Mouse (Mus musculus): ENCODE measurements around the gene BC005624. TPM values are rescaled to one million over a fixed set of nuclear protein-coding genes. Genes with fewer than 3 reads are reported as not detected.
A peak's percentile ranks its signal among the peaks of the same experiment; 100 is the strongest.
"Not testable (repeated sequence)": the region's sequence is repeated elsewhere in the genome, so short reads cannot be mapped to it uniquely, and the experiment has no call there.

BC005624 gene
- polyA plus RNA-seq, 1 experiment from 2014 or later: 57.4 TPM

- no peaks in the 10 kb centered on the region for H3K27me3 ChIP-seq (replicated peaks; ENCODE audit: low read depth, poor library complexity, severe bottlenecking)
- no peak overlapping the region for H3K4me3 ChIP-seq
- WGBS: 88% methylated on average over 11 of the region's 11 CpGs
These were observed 19.3 kb downstream of the BC005624 start for GRCm38 (mm10) chr2:30962570-30963254.

GRCm38 (mm10) chr2:30959856-30960255 is 22.1 kb downstream of the BC005624 start:
- Histone ChIP-seq H3K4me3 (no peak overlapping the region), H3K4me1 (peaks cover 9% of the 10 kb centered on the region), H3K36me3 (replicated peaks) (peaks cover 100% of the 10 kb centered on the region), H3K27me3 (replicated peaks; ENCODE audit: low read depth, poor library complexity, severe bottlenecking) (no peaks in the 10 kb centered on the region), H3K27ac (replicated peaks) (no peak overlapping the region), H3K9me3 (no peaks in the 10 kb centered on the region)
- DNase-seq (ENCODE audit: low spot score): no peak
- WGBS: 56% methylated on average over 5 of the region's 5 CpGs

More at GRCm38 (mm10) chr2:30962570-30963254, 19.3 kb downstream of the BC005624 start:
- DNase-seq (ENCODE audit: low spot score): no peak
- no peaks in the 10 kb centered on the region for H3K9me3 ChIP-seq
- H3K4me1 ChIP-seq: peaks cover 19% of the 10 kb centered on the region
- H3K27ac ChIP-seq (replicated peaks): no peak overlapping the region
- H3K36me3 ChIP-seq (replicated peaks): peaks cover 88% of the 10 kb centered on the region

- Histone ChIP-seq H3K27me3 (replicated peaks; ENCODE audit: low read depth, poor library complexity, severe bottlenecking) (no peaks in the 10 kb centered on the region), H3K27ac (replicated peaks) (no peak overlapping the region), H3K36me3 (replicated peaks) (peaks cover 98% of the 10 kb centered on the region), H3K4me3 (no peak overlapping the region), H3K9me3 (no peaks in the 10 kb centered on the region), H3K4me1 (peaks cover 17% of the 10 kb centered on the region)
- 93% methylated on average over 14 of the region's 14 CpGs for WGBS
- no peak for DNase-seq (ENCODE audit: low spot score)
These were observed 23.3 kb downstream of the BC005624 start for GRCm38 (mm10) chr2:30958726-30959125.

GRCm38 (mm10) chr2:30957511-30957910 is 24.5 kb downstream of the BC005624 start:
- peaks cover 86% of the 10 kb centered on the region for H3K36me3 ChIP-seq (replicated peaks)

GRCm38 (mm10) chr2:30954797-30955196 is 27.2 kb downstream of the BC005624 start:
- peak overlapping the region; percentile 90; the same call in 1 of the 2 replicates for H3K4me3 ChIP-seq
- H3K9me3 ChIP-seq: no peaks in the 10 kb centered on the region
- H3K4me1 ChIP-seq: peaks cover 26% of the 10 kb centered on the region
- 80% methylated on average over 6 of the region's 6 CpGs for WGBS
- peaks cover 59% of the 10 kb centered on the region for H3K36me3 ChIP-seq (replicated peaks)
- H3K27me3 ChIP-seq (replicated peaks; ENCODE audit: low read depth, poor library complexity, severe bottlenecking): no peaks in the 10 kb centered on the region
- no peak for DNase-seq (ENCODE audit: low spot score)
- no peak overlapping the region for H3K27ac ChIP-seq (replicated peaks)

More at GRCm38 (mm10) chr2:30957511-30957910, 24.5 kb downstream of the BC005624 start:
- 86% methylated on average over 4 of the region's 4 CpGs for WGBS
- H3K27me3 ChIP-seq (replicated peaks; ENCODE audit: low read depth, poor library complexity, severe bottlenecking): no peaks in the 10 kb centered on the region
- peaks cover 24% of the 10 kb centered on the region for H3K4me1 ChIP-seq
- no peak overlapping the region for H3K27ac ChIP-seq (replicated peaks)
- H3K9me3 ChIP-seq: no peaks in the 10 kb centered on the region
- H3K4me3 ChIP-seq: no peak overlapping the region
- DNase-seq (ENCODE audit: low spot score): no peak

GRCm38 (mm10) chr2:30952824-30953490 is 29.0 kb downstream of the BC005624 start, which contains the start of gene Tor1b:
Gene Tor1b, plus strand, starts transcription at chr2:30952959.
- DNase-seq (ENCODE audit: low spot score): peak; percentile 89
- H3K4me1 ChIP-seq: peaks cover 26% of the 10 kb centered on the region
- H3K27me3 ChIP-seq (replicated peaks; ENCODE audit: low read depth, poor library complexity, severe bottlenecking): no peaks in the 10 kb centered on the region
- no peaks in the 10 kb centered on the region for H3K9me3 ChIP-seq
- H3K36me3 ChIP-seq (replicated peaks): peaks cover 40% of the 10 kb centered on the region
- H3K4me3 ChIP-seq: peak within 1 kb of the TSS; percentile 90
- H3K27ac ChIP-seq (replicated peaks): peak within 1 kb of the TSS; percentile 93
- WGBS: under 1% methylated on average over 60 of the region's 60 CpGs

GRCm38 (mm10) chr2:30952457-30952823 is 29.6 kb downstream of the BC005624 start:
- Histone ChIP-seq H3K36me3 (replicated peaks) (peaks cover 35% of the 10 kb centered on the region), H3K9me3 (no peaks in the 10 kb centered on the region), H3K27ac (replicated peaks) (peak overlapping the region; percentile 93), H3K4me1 (peaks cover 26% of the 10 kb centered on the region), H3K27me3 (replicated peaks; ENCODE audit: low read depth, poor library complexity, severe bottlenecking) (no peaks in the 10 kb centered on the region), H3K4me3 (peak overlapping the region; percentile 90)
- 33% methylated on average over 5 of the region's 5 CpGs for WGBS
- DNase-seq (ENCODE audit: low spot score): no peak

GRCm38 (mm10) chr2:30942603-30943011 is 39.4 kb downstream of the BC005624 start:
- Histone ChIP-seq H3K9me3 (no peaks in the 10 kb centered on the region), H3K4me3 (peak overlapping the region; percentile 27), H3K27ac (replicated peaks) (no peak overlapping the region), H3K27me3 (replicated peaks; ENCODE audit: low read depth, poor library complexity, severe bottlenecking) (no peaks in the 10 kb centered on the region), H3K36me3 (replicated peaks) (no peaks in the 10 kb centered on the region), H3K4me1 (0 out of 2 replicates have a peak, but pooled peaks cover 4% of the 10 kb centered on the region)
- WGBS: 31% methylated on average over 16 of the region's 16 CpGs
- DNase-seq (ENCODE audit: low spot score): peak; percentile 80

GRCm38 (mm10) chr2:30942116-30942515 is 39.9 kb downstream of the BC005624 start:
- not testable (repeated sequence) for H3K4me3 ChIP-seq; DNase-seq (ENCODE audit: low spot score)

GRCm38 (mm10) chr2:30941586-30941985 is 40.4 kb downstream of the BC005624 start:
- H3K9me3 ChIP-seq: no peaks in the 10 kb centered on the region
- DNase-seq (ENCODE audit: low spot score): no peak
- H3K27me3 ChIP-seq (replicated peaks; ENCODE audit: low read depth, poor library complexity, severe bottlenecking): no peaks in the 10 kb centered on the region
- no peak overlapping the region for H3K4me3 ChIP-seq
- WGBS: 87% methylated on average over 5 of the region's 5 CpGs
- 0 out of 2 replicates have a peak, but pooled peaks cover 4% of the 10 kb centered on the region for H3K4me1 ChIP-seq
- H3K27ac ChIP-seq (replicated peaks): no peak overlapping the region
- no peaks in the 10 kb centered on the region for H3K36me3 ChIP-seq (replicated peaks)

More at GRCm38 (mm10) chr2:30942116-30942515, 39.9 kb downstream of the BC005624 start:
- not testable (repeated sequence) for H3K9me3 ChIP-seq; H3K27me3 ChIP-seq (replicated peaks; ENCODE audit: low read depth, poor library complexity, severe bottlenecking); H3K27ac ChIP-seq (replicated peaks); H3K4me1 ChIP-seq; H3K36me3 ChIP-seq (replicated peaks)
- 58% methylated on average over 7 of the region's 7 CpGs for WGBS

GRCm38 (mm10) chr2:30938574-30938991 is 43.4 kb downstream of the BC005624 start:
- WGBS: 53% methylated on average over 4 of the region's 4 CpGs
- no peaks in the 10 kb centered on the region for H3K36me3 ChIP-seq (replicated peaks)
- no peak overlapping the region for H3K4me3 ChIP-seq
- no peak for DNase-seq (ENCODE audit: low spot score)
- no peaks in the 10 kb centered on the region for H3K27me3 ChIP-seq (replicated peaks; ENCODE audit: low read depth, poor library complexity, severe bottlenecking)
- 0 out of 2 replicates have a peak, but pooled peaks cover 4% of the 10 kb centered on the region for H3K4me1 ChIP-seq
- H3K27ac ChIP-seq (replicated peaks): no peak overlapping the region
- H3K9me3 ChIP-seq: no peaks in the 10 kb centered on the region

- H3K9me3 ChIP-seq: no peaks in the 10 kb centered on the region
- WGBS: 90% methylated on average over 8 of the region's 8 CpGs
- H3K36me3 ChIP-seq (replicated peaks): no peaks in the 10 kb centered on the region
- H3K27ac ChIP-seq (replicated peaks): no peak overlapping the region
- 0 out of 2 replicates have a peak, but pooled peaks cover 4% of the 10 kb centered on the region for H3K4me1 ChIP-seq
- H3K27me3 ChIP-seq (replicated peaks; ENCODE audit: low read depth, poor library complexity, severe bottlenecking): no peaks in the 10 kb centered on the region
- no peak for DNase-seq (ENCODE audit: low spot score)
- no peak overlapping the region for H3K4me3 ChIP-seq
These were observed 44.3 kb downstream of the BC005624 start for GRCm38 (mm10) chr2:30937731-30938130.
